Mouse (Mus musculus) liver, adult 2 months (tissue): ENCODE measurements around the gene Gm21981.

Source experiments
- CTCF ChIP-seq: fragments of 200-500 bp; IDR thresholded peaks from 2 replicates; pipeline ENCODE4 v1.5.1; 2011; ENCODE audit warnings: low read depth, low read length, control low read depth
- POLR2A ChIP-seq: fragments of 200-500 bp; IDR thresholded peaks from 2 replicates; pipeline ENCODE4 v1.6.1; 2011; ENCODE audit warnings: low read length, control low read depth; ENCODE audit not compliant: insufficient read depth; ENCODE audit errors: extremely low read depth

GRCm38 (mm10) chr17:47710036-47710435 is 15.8 kb upstream of the Gm21981 start:
- TF ChIP-seq POLR2A, result no peak
- TF ChIP-seq CTCF, result no peak
